Mouse (Mus musculus): ENCODE measurements around the gene Agpat2.

Gene Agpat2

GRCm38 (mm10) chr2:26625419-26625818 is 21.2 kb upstream of the Agpat2 start:
- DNase-seq = no peak

GRCm38 (mm10) chr2:26622984-26623383 is 18.8 kb upstream of the Agpat2 start:
- no peak for DNase-seq

- no peak for DNase-seq
These were observed 17.0 kb upstream of the Agpat2 start for GRCm38 (mm10) chr2:26621246-26621645.

DNA sequence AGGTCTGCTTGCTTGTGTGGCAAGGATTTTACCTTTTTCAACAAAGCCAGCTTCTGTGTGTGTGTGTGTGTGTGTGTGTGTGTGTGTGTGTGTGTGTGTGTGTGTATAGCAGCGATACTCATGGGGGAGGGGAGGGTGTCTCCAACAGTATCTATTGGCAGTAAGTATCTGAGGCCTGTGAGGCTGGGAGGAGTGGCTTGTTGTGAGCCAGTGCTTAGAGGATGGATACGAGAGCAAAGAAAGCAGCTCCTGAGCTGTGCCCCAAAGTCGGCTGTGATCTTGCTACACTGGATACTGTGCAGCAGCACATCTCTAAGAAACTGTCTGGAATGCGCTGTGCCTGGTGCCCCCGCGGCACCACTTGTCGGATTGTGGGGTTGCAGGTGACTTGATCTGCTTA is 13.7 kb upstream of the Agpat2 start:
- no peak for DNase-seq

GRCm38 (mm10) chr2:26617331-26617730 is 13.1 kb upstream of the Agpat2 start:
- no peak for DNase-seq

- no peak for DNase-seq
These were observed 11.4 kb upstream of the Agpat2 start for GRCm38 (mm10) chr2:26615459-26616124.

- no peak for DNase-seq
These were observed 10.7 kb upstream of the Agpat2 start for GRCm38 (mm10) chr2:26614903-26615302.

DNA sequence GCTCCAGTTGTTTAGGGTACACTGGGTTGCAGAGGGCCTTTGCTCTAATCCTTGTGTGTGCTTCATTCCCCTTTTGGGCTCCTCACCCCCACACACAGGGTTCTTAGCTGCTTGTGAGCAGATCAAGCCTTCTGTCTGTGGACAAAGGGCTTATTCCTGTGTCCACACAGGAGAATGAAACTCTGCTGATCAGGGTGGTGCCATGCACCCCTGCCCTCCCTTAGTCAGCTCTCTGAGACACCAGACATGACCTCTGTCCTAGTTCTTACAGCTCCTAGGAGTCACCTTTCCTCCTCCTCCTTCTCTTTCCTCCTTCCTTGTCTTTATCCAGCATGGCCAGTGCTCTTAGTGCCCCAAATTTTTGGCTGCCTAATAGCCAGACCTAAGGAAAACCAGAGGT is 7.7 kb upstream of the Agpat2 start:
- no peak for DNase-seq

GRCm38 (mm10) chr2:26611054-26611453 is 6.8 kb upstream of the Agpat2 start:
- no peak for DNase-seq

DNA sequence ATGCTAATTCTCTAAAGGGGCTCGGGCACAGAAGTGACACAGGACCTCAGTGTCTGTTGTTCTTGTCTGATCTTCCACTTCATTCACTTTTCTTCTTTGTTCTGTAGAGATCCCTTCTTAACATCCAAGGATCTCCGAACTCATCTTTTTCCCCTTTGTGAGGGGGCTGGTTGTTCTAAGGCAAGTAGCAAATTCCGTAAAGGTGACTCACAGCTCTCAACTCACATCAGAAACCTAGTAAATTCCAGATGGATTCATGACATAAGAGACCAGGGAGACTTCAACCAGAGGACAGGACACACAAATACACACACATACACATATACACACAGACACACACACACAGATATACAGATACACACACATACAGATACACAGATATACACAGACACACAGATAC is 6.3 kb upstream of the Agpat2 start:
- no peak for DNase-seq

DNA sequence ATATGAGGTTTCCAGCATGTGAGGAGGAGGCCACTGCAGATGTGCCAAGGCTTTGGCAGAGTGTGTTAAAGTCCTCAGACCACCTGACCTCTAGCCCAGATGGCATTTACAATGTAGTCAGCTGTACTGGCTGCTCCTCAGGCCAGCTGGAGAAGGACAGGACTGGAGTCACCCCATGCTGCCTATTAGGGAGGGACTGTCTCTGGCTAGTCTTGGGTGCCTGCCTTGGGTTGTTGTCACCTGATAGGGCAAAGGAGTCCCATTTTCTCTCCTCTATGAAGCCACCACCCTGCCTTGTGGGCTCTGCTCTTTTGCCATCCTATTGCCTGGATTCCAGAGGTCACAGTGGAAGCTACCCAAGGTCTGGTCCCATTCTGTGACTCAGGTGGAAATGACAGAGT is 5.0 kb upstream of the Agpat2 start:
- DNase-seq = no peak

DNA sequence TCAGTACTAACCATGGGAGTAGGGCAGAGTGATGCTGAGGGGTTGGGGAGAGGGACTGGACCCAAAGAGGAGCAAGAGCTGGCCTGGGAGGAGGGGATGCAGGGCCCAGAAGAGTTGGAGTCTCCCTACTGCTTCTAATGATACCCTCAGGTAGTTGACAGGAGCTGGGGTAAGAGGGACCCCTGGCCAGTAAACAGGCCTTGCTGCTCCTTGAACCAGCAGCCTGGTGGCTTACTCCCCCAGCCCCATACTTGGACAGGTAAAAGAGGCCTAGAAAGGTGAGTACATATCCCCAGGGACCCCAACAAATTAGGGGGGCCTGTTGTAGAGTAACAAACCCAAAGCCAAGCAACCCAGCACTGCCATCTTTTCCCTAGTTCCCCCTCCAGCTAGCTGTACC is 4.6 kb upstream of the Agpat2 start:
- no peak for DNase-seq

DNA sequence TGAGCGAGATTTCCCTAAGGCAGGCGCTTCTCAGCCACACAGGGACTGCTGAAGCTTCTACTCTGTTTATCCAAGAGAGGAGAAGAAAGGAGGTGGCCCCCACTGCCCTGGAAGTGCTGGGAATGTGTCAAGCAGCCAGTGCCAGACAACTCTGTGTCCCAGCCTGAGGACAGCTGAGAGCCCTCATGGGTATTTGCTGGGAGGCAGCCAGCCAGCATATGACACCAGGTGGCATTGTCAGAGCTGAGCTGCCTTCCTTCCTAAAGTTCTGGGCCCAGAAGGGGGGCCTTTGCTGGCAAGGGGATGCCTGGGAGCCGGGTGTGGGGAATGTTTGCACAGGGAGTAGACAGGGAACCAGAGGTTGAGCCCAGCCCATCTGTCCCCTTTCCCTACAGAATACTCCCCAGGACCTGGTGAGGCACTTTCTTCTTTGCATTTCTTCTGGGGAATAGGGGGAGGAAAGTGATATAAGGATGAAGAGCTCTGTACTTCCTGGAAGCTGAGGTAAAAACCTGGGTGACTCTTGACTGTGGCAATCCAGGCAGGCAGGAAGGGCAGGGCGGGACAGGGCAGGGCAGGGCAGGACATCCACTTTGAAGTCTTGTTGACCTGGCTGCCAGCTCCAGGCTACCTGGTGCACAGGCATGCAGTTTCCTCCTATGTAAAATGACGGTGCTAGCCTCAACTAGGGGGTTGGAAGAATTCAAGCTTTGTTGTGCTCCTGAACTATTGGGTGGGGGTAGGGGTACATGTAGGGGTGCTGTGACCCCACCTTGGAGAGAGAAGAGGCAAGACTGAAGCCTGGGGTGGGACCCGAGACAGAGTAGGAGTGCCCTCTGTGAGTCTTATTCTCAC is 3.1 kb upstream of the Agpat2 start:
- DNase-seq = peak; percentile 32

GRCm38 (mm10) chr2:26606579-26606978 is 2.4 kb upstream of the Agpat2 start:
- no peak for DNase-seq

GRCm38 (mm10) chr2:26605331-26605730 is 1.1 kb upstream of the Agpat2 start:
- no peak for DNase-seq

- no peak for DNase-seq
These were observed 1.1 kb downstream of the Agpat2 start for GRCm38 (mm10) chr2:26603159-26603558.

DNA sequence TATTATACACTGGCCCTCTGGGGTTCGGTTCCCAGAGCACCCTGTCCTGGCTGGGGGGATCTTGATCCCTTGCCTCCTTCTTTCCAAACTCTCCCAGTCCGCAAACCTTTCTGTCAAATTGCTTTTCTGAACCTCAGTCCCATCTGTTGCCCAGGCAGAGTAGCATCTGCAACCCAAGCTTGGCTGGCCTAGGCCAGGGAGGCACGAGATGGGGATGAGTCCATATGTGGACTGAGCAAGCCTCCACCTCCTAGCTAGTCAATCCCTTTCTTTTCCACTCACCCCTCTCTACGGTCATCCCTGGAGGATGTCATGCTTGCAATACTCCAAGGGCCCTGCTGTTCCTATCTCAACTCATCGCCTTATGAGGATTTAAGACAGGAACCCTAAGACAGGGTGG is 1.6 kb downstream of the Agpat2 start:
- DNase-seq = no peak

DNA sequence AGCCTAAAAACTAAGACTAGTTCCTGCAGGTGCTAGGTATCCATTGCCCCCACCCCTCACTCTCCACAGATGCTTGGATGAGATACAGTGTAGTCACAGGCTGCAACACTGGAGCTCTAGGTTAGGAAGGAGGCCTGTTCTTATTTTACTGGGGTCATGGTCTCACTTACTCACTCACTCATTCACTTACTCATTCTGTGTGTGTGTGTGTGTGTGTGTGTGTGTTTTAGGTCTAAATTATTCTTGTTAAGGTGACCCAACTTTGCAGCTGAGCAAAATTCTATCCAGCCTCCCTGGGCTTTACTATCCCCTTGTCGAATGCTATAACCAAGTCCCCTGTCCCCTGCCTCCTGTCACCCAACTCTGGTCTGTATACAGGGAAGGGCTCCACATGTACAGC is 2.6 kb downstream of the Agpat2 start:
- DNase-seq = no peak

DNA sequence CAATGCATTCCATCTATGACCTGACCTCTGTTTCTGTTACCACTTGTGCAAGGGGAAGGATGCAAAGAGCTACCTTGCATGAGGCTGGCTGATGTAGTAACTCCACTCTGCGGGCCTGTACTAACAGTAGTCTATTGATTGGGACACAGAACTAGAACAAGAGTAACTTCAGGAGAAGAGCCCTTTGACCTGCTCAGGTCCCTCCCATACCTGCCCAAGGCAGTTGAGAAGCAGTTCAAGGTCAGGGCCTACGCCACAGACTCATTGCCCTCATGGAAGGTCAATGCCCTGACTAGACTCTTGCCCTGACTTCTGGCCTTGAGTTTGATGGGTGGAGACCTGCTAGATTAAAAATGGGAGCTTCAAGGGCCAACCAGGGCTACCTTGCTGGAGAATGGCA is 3.6 kb downstream of the Agpat2 start:
- DNase-seq = no peak

GRCm38 (mm10) chr2:26599965-26600364 is 4.3 kb downstream of the Agpat2 start:
- DNase-seq = no peak

DNA sequence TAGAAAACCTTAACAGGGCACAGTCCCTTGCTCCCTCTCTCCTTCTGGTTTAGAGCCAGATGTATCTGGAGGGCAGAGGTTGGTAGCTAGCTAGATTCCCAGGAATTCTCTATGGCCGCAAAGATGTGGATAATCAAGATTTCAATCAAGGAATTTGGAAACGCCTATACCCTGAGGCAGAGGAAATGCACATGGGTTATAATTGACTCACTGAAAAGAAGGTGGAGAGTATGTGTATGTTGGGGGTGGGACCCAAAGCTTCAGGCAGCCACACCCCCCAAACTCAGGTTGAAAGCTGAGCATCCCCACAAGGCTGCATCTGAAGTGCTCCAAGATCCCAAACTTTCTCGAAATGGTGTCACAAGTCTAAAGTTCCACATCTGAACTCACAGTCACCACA is 5.8 kb downstream of the Agpat2 start:
- no peak for DNase-seq

DNA sequence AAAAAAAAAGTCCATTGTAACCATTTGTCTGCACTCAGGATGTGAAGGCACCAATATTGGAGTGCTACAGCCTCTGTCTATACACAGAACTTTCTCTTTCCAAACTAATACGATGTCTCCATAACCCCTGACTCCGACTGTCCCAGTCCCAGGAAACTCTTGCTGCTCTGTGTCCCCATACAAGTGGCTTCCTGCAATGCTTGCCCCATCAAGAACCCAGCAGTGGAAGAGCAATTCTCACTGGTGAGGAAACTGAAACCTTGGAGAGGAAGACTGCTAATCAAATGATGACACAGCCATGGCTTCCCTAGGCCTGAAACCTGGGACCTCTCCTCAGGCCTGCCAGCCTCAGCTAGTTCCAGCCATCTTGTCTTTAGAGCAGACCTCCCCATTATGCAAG is 6.4 kb downstream of the Agpat2 start:
- DNase-seq = no peak

GRCm38 (mm10) chr2:26596898-26597297 is 7.3 kb downstream of the Agpat2 start:
- DNase-seq = no peak

- no peak for DNase-seq
These were observed 8.3 kb downstream of the Agpat2 start for GRCm38 (mm10) chr2:26595725-26596435.
